Mouse (Mus musculus) Patski (cell line): ENCODE measurements around the gene B3gat3. TPM values are rescaled to one million over a fixed set of nuclear protein-coding genes. Genes with fewer than 3 reads are reported as not detected.
A peak's percentile ranks its signal among the peaks of the same experiment; 100 is the strongest.

Source experiments
- ATAC-seq: fragments of 100-300 bp; one replicate; pipeline ENCODE4 v1.8.0; 2021
- CTCF ChIA-PET: fragments of 350-600 bp; sonication (Branson Sonifier 250); formaldehyde crosslinking; loops from one replicate; lab custom pipeline; 2022; ENCODE audit warnings: inconsistent platforms; lab: Charles Lee
- POLR2A ChIA-PET: fragments of 350-600 bp; sonication (Branson Sonifier 250); formaldehyde crosslinking; loops from one replicate; lab custom pipeline; 2022; ENCODE audit warnings: antibody characterized with exemption, inconsistent platforms; lab: Charles Lee
- DNase-seq: peaks from one replicate; pipeline ENCODE4 v3.0.0-alpha.2; 2011; ENCODE audit warnings: low read depth, low spot score
- H3K27me3 ChIP-seq: fragments of 371-371 bp; one replicate; pipeline ENCODE4 v1.5.1; 2021
- CTCF ChIP-seq: fragments of 100-300 bp; IDR thresholded peaks from one replicate; pipeline ENCODE4 v1.5.1; 2021
- in situ Hi-C: fragments of 300-500 bp; cut with MboI; formaldehyde crosslinking; loops from 3 replicates; pipeline ENCODE4 v1.11.1; 2018; ENCODE audit warnings: low pct_unique_long_range_greater_than_20kb, mixed read lengths
- polyA plus RNA-seq: library from polyadenylated mRNA; unstranded; gene quantifications from one replicate; pipeline ENCODE4 v1.2.3, GENCODE M21; 2021

B3gat3 gene
- polyA plus RNA-seq, 1 experiment from 2014 or later: 53.3 TPM

- no peaks in the 10 kb centered on the region for H3K27me3 ChIP-seq
- DNase-seq (peak; percentile 68), ATAC-seq (peak; percentile 92)
- in situ Hi-C loops: no loop called here
- ChIA-PET POLR2A (interaction anchor here (0.5 to 1.0 kb wide), 3 partner anchors 13 to 70 kb away, joined by 3 read pairs; no protein-coding TSS in a partner anchor), CTCF (no interaction called here)
- no peak for TF ChIP-seq CTCF
These were observed 22.2 kb upstream of the B3gat3 start, which contains the start of gene Ganab for GRCm38 (mm10) chr19:8897865-8898495. Gene Ganab, plus strand, starts transcription at chr19:8898071.

- H3K27me3 ChIP-seq: no peaks in the 10 kb centered on the region
- in situ Hi-C loops: no loop called here
- ChIA-PET POLR2A (interaction anchor here (1.0 kb wide), 1 partner anchor 69 kb away, joined by 3 read pairs; no protein-coding TSS in a partner anchor), CTCF (no interaction called here)
- DNase-seq (no peak), ATAC-seq (no peak)
- TF ChIP-seq CTCF: no peak
These were observed 21.6 kb upstream of the B3gat3 start for GRCm38 (mm10) chr19:8898576-8898975.

- CTCF ChIA-PET: no interaction called here
- in situ Hi-C loops: no loop called here
- DNase-seq (no peak), ATAC-seq (no peak)
- POLR2A ChIA-PET: no interaction called here
- TF ChIP-seq CTCF: no peak
- H3K27me3 ChIP-seq: no peaks in the 10 kb centered on the region
These were observed 21.1 kb upstream of the B3gat3 start for GRCm38 (mm10) chr19:8899079-8899478.

- ATAC-seq (no peak), DNase-seq (no peak)
- TF ChIP-seq CTCF: no peak
- in situ Hi-C loops: no loop called here
- H3K27me3 ChIP-seq: no peaks in the 10 kb centered on the region
- ChIA-PET POLR2A (interaction anchor here (1.2 kb wide), 1 partner anchor 17 kb away, joined by 3 read pairs; the partner anchor contains the start of gene B3gat3), CTCF (interaction anchor here (1.7 kb wide), 1 partner anchor 16 kb away, joined by 5 read pairs; the partner anchor contains the start of gene B3gat3)
These were observed 16.8 kb upstream of the B3gat3 start for GRCm38 (mm10) chr19:8903412-8903811.

- no peak for ATAC-seq
- ChIA-PET CTCF (no interaction called here), POLR2A (no interaction called here)
- no peak for TF ChIP-seq CTCF
- in situ Hi-C loops: no loop called here
- no peaks in the 10 kb centered on the region for H3K27me3 ChIP-seq
- no peak for DNase-seq
These were observed 11.6 kb upstream of the B3gat3 start for GRCm38 (mm10) chr19:8908531-8908930.

GRCm38 (mm10) chr19:8911810-8912209 lies 8.4 kb upstream of the B3gat3 start:
- ChIA-PET POLR2A (interaction anchor here (0.6 kb wide), 1 partner anchor 10 kb away, joined by 6 read pairs; no protein-coding TSS in a partner anchor), CTCF (interaction anchor here (0.9 to 1.3 kb wide), 3 partner anchors 11 to 73 kb away, joined by 3 to 4 read pairs (median 3); partner anchors contain the start of gene Gng3)
- ATAC-seq (no peak), DNase-seq (no peak)
- no peaks in the 10 kb centered on the region for H3K27me3 ChIP-seq
- in situ Hi-C loops: no loop called here
- no peak for TF ChIP-seq CTCF

GRCm38 (mm10) chr19:8914212-8914611 lies 6.0 kb upstream of the B3gat3 start:
- no peak for TF ChIP-seq CTCF
- CTCF ChIA-PET: interaction anchor here (1.6 kb wide), 1 partner anchor 10 kb away, joined by 4 read pairs; no protein-coding TSS in a partner anchor
- no peaks in the 10 kb centered on the region for H3K27me3 ChIP-seq
- DNase-seq: no peak
- POLR2A ChIA-PET: no interaction called here
- ATAC-seq: no peak
- in situ Hi-C loops: no loop called here

GRCm38 (mm10) chr19:8919000-8919399 lies 1.2 kb upstream of the B3gat3 start:
- in situ Hi-C loops: no loop called here
- no peaks in the 10 kb centered on the region for H3K27me3 ChIP-seq
- CTCF ChIA-PET: interaction anchor here (1.4 to 1.6 kb wide), 3 partner anchors 15 to 47 kb away, joined by 3 to 5 read pairs (median 3); no protein-coding TSS in a partner anchor
- ATAC-seq (no peak), DNase-seq (no peak)
- TF ChIP-seq CTCF: no peak
- POLR2A ChIA-PET: interaction anchor here (1.6 to 3.4 kb wide), 2 partner anchors 18 to 46 kb away, joined by 5 to 18 read pairs; no protein-coding TSS in a partner anchor

- POLR2A ChIA-PET: interaction anchor here (0.9 to 3.4 kb wide), 3 partner anchors 14 to 19 kb away, joined by 3 to 18 read pairs (median 3); no protein-coding TSS in a partner anchor
- CTCF ChIA-PET: interaction anchor here (1.3 to 1.6 kb wide), 5 partner anchors 16 to 190 kb away, joined by 3 to 5 read pairs (median 3); no protein-coding TSS in a partner anchor
- H3K27me3 ChIP-seq: no peaks in the 10 kb centered on the region
- DNase-seq (no peak), ATAC-seq (no peak)
- in situ Hi-C loops: no loop called here
- no peak for TF ChIP-seq CTCF
These were observed 496 bp upstream of the B3gat3 start for GRCm38 (mm10) chr19:8919684-8920072.

- DNase-seq (no peak), ATAC-seq (no peak)
- no peaks in the 10 kb centered on the region for H3K27me3 ChIP-seq
- TF ChIP-seq CTCF: no peak
- in situ Hi-C loops: no loop called here
- ChIA-PET CTCF (interaction anchor here (1.3 to 1.5 kb wide), 2 partner anchors 42 to 189 kb away, joined by 3 read pairs; no protein-coding TSS in a partner anchor), POLR2A (interaction anchor here (0.7 to 3.4 kb wide), 4 partner anchors 10 to 39 kb away, joined by 3 to 18 read pairs (median 6); no protein-coding TSS in a partner anchor)
These were observed 690 bp downstream of the B3gat3 start for GRCm38 (mm10) chr19:8920836-8921291.

GRCm38 (mm10) chr19:8921741-8922140 lies 1.6 kb downstream of the B3gat3 start:
- DNase-seq: no peak
- no peaks in the 10 kb centered on the region for H3K27me3 ChIP-seq
- in situ Hi-C loops: no loop called here
- ChIA-PET CTCF (interaction anchor here (1.2 kb wide), 1 partner anchor 8 kb away, joined by 3 read pairs; no protein-coding TSS in a partner anchor), POLR2A (interaction anchor here (0.7 to 3.4 kb wide), 4 partner anchors 9 to 143 kb away, joined by 5 to 18 read pairs (median 6); no protein-coding TSS in a partner anchor)
- no peak for ATAC-seq
- TF ChIP-seq CTCF: no peak
